Comparison of ENCODE assay signal across 8 mouse cellular contexts in the genomic region with DNA sequence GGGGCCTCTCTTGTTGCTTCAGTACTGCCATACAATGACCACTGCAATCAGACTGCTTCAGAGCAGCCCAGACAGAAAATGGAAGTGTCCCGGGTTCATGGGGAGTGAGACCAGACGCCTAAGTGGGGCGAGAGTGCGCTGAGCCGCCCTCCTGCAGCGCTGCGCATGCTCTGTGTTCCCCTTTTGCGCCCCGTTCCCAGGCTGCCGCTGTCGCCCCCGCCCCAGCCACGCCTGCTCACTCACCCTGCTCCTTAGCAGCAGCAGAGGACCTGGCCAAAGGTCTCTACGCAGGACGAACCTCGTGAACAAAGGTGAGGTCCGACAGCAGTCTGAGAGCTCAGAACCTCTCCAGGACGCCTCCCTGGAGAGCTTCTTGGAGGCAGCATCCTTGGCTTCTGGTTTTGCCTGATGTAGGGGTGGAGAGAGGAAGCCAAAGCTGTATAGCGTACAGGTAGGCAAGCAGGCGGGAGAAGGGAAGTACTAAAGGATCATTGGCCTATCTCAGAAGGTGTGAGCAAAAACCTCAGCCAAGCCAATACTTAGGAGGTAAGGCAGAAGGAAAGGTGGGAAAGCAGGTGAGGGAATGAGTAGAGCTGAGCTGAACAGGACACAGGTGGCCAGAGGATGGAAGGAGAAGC. TPM values are rescaled to one million over a fixed set of nuclear protein-coding genes. Genes with fewer than 3 reads are reported as not detected.
DNase-seq lines count a peak whose midpoint lies in the region; ATAC-seq and TF ChIP-seq lines count a peak whose summit lies in the region.

TSS of gene Zfp92 (plus strand) at position 217 of the 638 bp plus-strand sequence.

- dilution Hi-C loops in CH12.LX (cut with MboI; ENCODE audit: extremely low pct_ligation_motif_present, extremely low pct_unique_long_range_greater_than_20kb, low sequenced_read_pairs) = no loop called here

- no peaks in the 10 kb centered on the region for H3K9me3 ChIP-seq in CH12.LX (replicated peaks; ENCODE audit: low read length)
- no peaks in the 10 kb centered on the region for H3K9me3 ChIP-seq in forebrain, embryonic 10.5 days
- no peaks in the 10 kb centered on the region for H3K9me3 ChIP-seq in kidney, postnatal 0 days (replicated peaks; ENCODE audit: low read length)
- no peaks in the 10 kb centered on the region for H3K9me3 ChIP-seq in midbrain, embryonic 15.5 days

- intact Hi-C loops in gastrocnemius, adult 2 months (cut with DNase I) = no loop called here

- no peak within 1 kb of the TSS for H3K27ac ChIP-seq in gastrocnemius, adult 2 months
- H3K27ac ChIP-seq in CH12.LX (ENCODE audit: insufficient read depth, low read depth) = no peak within 1 kb of the TSS
- no peak within 1 kb of the TSS for H3K27ac ChIP-seq in forebrain, embryonic 10.5 days
- no peak within 1 kb of the TSS for H3K27ac ChIP-seq in kidney, postnatal 0 days
- H3K27ac ChIP-seq in midbrain, embryonic 15.5 days = no peak within 1 kb of the TSS

- in situ Hi-C loops in CH12.LX (cut with MboI; ENCODE audit: low pct_ligation_motif_present, low pct_unique_long_range_greater_than_20kb, low sequenced_read_pairs) = loop anchor here (25.0 kb wide), 2 partner anchors 99 to 174 kb away; partner anchors contain the start of genes F8a and Xlr4c

- no peak for TF ChIP-seq CTCF in gastrocnemius, adult 2 months (IDR thresholded peaks at IDR 0.05)
- TF ChIP-seq CTCF in CH12.LX (conservative IDR thresholded peaks at IDR 0.05 in 1 of 2, IDR thresholded peaks at IDR 0.05 in 1 of 2; ENCODE audit: low read depth in 2 of 2, low read length in 2 of 2) = no peak
- TF ChIP-seq CTCF in kidney, postnatal 0 days (IDR thresholded peaks at IDR 0.05; ENCODE audit: low read depth) = no peak

- no peak for ATAC-seq in kidney, postnatal 0 days (replicated peaks; ENCODE audit: low FRiP score, low read depth)
- ATAC-seq in midbrain, embryonic 15.5 days (replicated peaks) = 0 out of 2 replicates have a peak, but pooled peaks have one; percentile 45

- peak within 1 kb of the TSS; percentile 54 for H3K9ac ChIP-seq in CH12.LX (ENCODE audit: insufficient read depth, low read depth)
- H3K9ac ChIP-seq in kidney, postnatal 0 days (ENCODE audit: low read depth, low read length) = no peak within 1 kb of the TSS
- peak within 1 kb of the TSS; percentile 27 for H3K9ac ChIP-seq in midbrain, embryonic 15.5 days

- H3K4me3 ChIP-seq in gastrocnemius, adult 2 months = peak within 1 kb of the TSS; percentile 16
- H3K4me3 ChIP-seq in CH12.LX (replicated peaks in 1 of 3; ENCODE audit: low read depth in 2 of 3, low read length in 2 of 3, poor library complexity in 1 of 3) = peak within 1 kb of the TSS in 1 of 3 experiments; percentile 41
- H3K4me3 ChIP-seq in forebrain, embryonic 10.5 days = peak within 1 kb of the TSS; percentile 41
- H3K4me3 ChIP-seq in kidney, postnatal 0 days (replicated peaks; ENCODE audit: low read depth, low read length) = peak within 1 kb of the TSS; percentile 16
- peak within 1 kb of the TSS; percentile 37 for H3K4me3 ChIP-seq in midbrain, embryonic 15.5 days

- H3K36me3 ChIP-seq in CH12.LX (replicated peaks in 1 of 2; ENCODE audit: control insufficient read depth in 1 of 2, insufficient read depth in 1 of 2, low read length in 1 of 2) = no peaks in the 10 kb centered on the region
- no peaks in the 10 kb centered on the region for H3K36me3 ChIP-seq in forebrain, embryonic 10.5 days (replicated peaks)
- no peaks in the 10 kb centered on the region for H3K36me3 ChIP-seq in kidney, postnatal 0 days (ENCODE audit: insufficient read depth, low read length)
- no peaks in the 10 kb centered on the region for H3K36me3 ChIP-seq in midbrain, embryonic 15.5 days (replicated peaks)

- TF ChIP-seq POLR2A in CH12.LX (IDR thresholded peaks at IDR 0.05; ENCODE audit: low read depth, low read length) = no peak

- peak within 1 kb of the TSS; percentile 62 for H3K4me2 ChIP-seq in CH12.LX (ENCODE audit: insufficient read depth, low read depth, poor library complexity, severe bottlenecking)
- peak within 1 kb of the TSS; percentile 52 for H3K4me2 ChIP-seq in kidney, postnatal 0 days (ENCODE audit: low read length)
- peak within 1 kb of the TSS; percentile 49 for H3K4me2 ChIP-seq in midbrain, embryonic 15.5 days

- no peak for TF ChIP-seq EP300 in CH12.LX (IDR thresholded peaks at IDR 0.05; ENCODE audit: low read length)

- TF ChIP-seq RAD21 in CH12.LX (IDR thresholded peaks at IDR 0.05; ENCODE audit: low read depth, low read length) = no peak

- WGBS in forebrain, embryonic 10.5 days = 20% methylated on average over 20 of the region's 20 CpGs
- whole genome bisulfite sequencing in kidney, postnatal 0 days = 28% methylated on average over 20 of the region's 20 CpGs
- WGBS in midbrain, embryonic 15.5 days = 26% methylated on average over 20 of the region's 20 CpGs

- H3K27me3 ChIP-seq in CH12.LX (replicated peaks) = no peaks in the 10 kb centered on the region
- H3K27me3 ChIP-seq in forebrain, embryonic 10.5 days (ENCODE audit: poor library complexity, severe bottlenecking) = peaks cover 45% of the 10 kb centered on the region
- H3K27me3 ChIP-seq in kidney, postnatal 0 days (ENCODE audit: insufficient read depth, low read length) = no peaks in the 10 kb centered on the region
- no peaks in the 10 kb centered on the region for H3K27me3 ChIP-seq in midbrain, embryonic 15.5 days (replicated peaks)

- no peak for DNase-seq in gastrocnemius, adult 2 months
- DNase-seq in gastrocnemius, postnatal 10 days = no peak
- DNase-seq in CH12.LX (ENCODE audit: extremely low read depth) = no peak
- DNase-seq in forebrain, embryonic 10.5 days (ENCODE audit: extremely low spot score, low spot score) = no peak
- DNase-seq in kidney, postnatal 0 days (ENCODE audit: low spot score) = peak; percentile 0
- DNase-seq in ovary, postnatal 10 days (ENCODE audit: low spot score) = no peak
- no peak for DNase-seq in lung, adult 18-20 months

- no peaks in the 10 kb centered on the region for H3K79me2 ChIP-seq in CH12.LX (replicated peaks; ENCODE audit: control insufficient read depth, extremely low read depth, insufficient read depth, poor library complexity, severe bottlenecking)

- no peaks in the 10 kb centered on the region for H3K4me1 ChIP-seq in CH12.LX (ENCODE audit: control insufficient read depth in 1 of 2, insufficient read depth in 2 of 2)
- H3K4me1 ChIP-seq in forebrain, embryonic 10.5 days = peaks cover 4% of the 10 kb centered on the region
- H3K4me1 ChIP-seq in kidney, postnatal 0 days (replicated peaks; ENCODE audit: insufficient read depth, low read length) = no peaks in the 10 kb centered on the region
- no peaks in the 10 kb centered on the region for H3K4me1 ChIP-seq in midbrain, embryonic 15.5 days

TF ChIP-seq in CH12.LX, 34 proteins besides CTCF, POLR2A, EP300 and RAD21:
- TF ChIP-seq NRF1 (IDR thresholded peaks at IDR 0.05; ENCODE audit: low read depth, low read length) (peak; percentile 81), TCF12 (IDR thresholded peaks at IDR 0.05; ENCODE audit: low read depth, low read length) (no peak)
TF ChIP-seq in CH12.LX: peak in this region for 1.

RNA-seq across cellular contexts. Expression of gene Zfp92, which starts in this region (rescaled TPM):
- under 1 TPM in 1 of 2 experiments, not detected in 1; 0.03 TPM for total RNA-seq in gastrocnemius, adult 2 months (2021)
- under 1 TPM in 1 of 2 experiments, not detected in 1; 0.05 TPM for total RNA-seq in gastrocnemius, postnatal 10 days (2021)
- total RNA-seq in CH12.LX (2012; rRNA removed) = 0.04 TPM in 2 replicates
- total RNA-seq in CH12.LX (2014; rRNA removed) = not detected in 2 replicates
- polyA plus RNA-seq in CH12.LX (2012; ENCODE audit: insufficient read length, low read depth) = not detected in 2 replicates
- 0.17 and 0.19 TPM in 2 replicates for polyA plus RNA-seq in forebrain, embryonic 10.5 days (2016; fragmentation: Nextera tagmentation; extraction: Ambion mirVana)
- 0.04 and 0.05 TPM in 2 replicates for polyA plus RNA-seq in kidney, postnatal 0 days (2015; fragmentation: Nextera tagmentation; extraction: Ambion mirVana)
- polyA plus RNA-seq in midbrain, embryonic 15.5 days (2015; fragmentation: Nextera tagmentation; extraction: Ambion mirVana) = 1.3 and 1.6 TPM in 2 replicates

Comparison
In these comparisons a context has a peak if more than half of its experiments do, and no peak if none do; other contexts are left out.
1. Peak in DNase-seq, H3K4me3 ChIP-seq and H3K4me2 ChIP-seq in kidney, postnatal 0 days; RNA of the gene not detected or under 1 TPM.